Mouse (Mus musculus) c-Kit-positive CD71-negative TER-119-negative erythroid progenitor cells, embryonic 14.5 days (primary cell): Measurements from ENCODE around the gene Snx4.
"Not testable (repeated sequence)": the region's sequence is repeated elsewhere in the genome, so short reads cannot be mapped to it uniquely, and the experiment has no call there.

Experiments
- DNase-seq: peaks from one replicate; pipeline ENCODE4 v3.0.0-alpha.2; 2013; ENCODE audit warnings: low read depth

Snx4 gene

GRCm38 (mm10) chr16:33251194-33252051, at the start of gene Snx4:
TSS of gene Snx4 (plus strand) at chr16:33251442.
- DNase-seq, result peak; percentile 81

GRCm38 (mm10) chr16:33210812-33211211, 40.4 kb upstream of the Snx4 start:
- no peak for DNase-seq

- DNase-seq, result no peak
These were observed 34.8 kb upstream of the Snx4 start for GRCm38 (mm10) chr16:33216313-33217003.

- DNase-seq, result not testable (repeated sequence)
These were observed 33.6 kb upstream of the Snx4 start for GRCm38 (mm10) chr16:33217553-33218085.

GRCm38 (mm10) chr16:33222482-33222881, 28.8 kb upstream of the Snx4 start:
- DNase-seq, result no peak

GRCm38 (mm10) chr16:33224381-33224780, 26.9 kb upstream of the Snx4 start:
- no peak for DNase-seq

GRCm38 (mm10) chr16:33234128-33234527, 17.1 kb upstream of the Snx4 start:
- DNase-seq, result no peak

- no peak for DNase-seq
These were observed 15.1 kb upstream of the Snx4 start for GRCm38 (mm10) chr16:33236151-33236550.

- no peak for DNase-seq
These were observed 11.9 kb upstream of the Snx4 start for GRCm38 (mm10) chr16:33239305-33239704.

GRCm38 (mm10) chr16:33242046-33242445, 9.2 kb upstream of the Snx4 start:
- DNase-seq, result no peak

- DNase-seq, result no peak
These were observed 7.0 kb upstream of the Snx4 start for GRCm38 (mm10) chr16:33244136-33244691.

- DNase-seq, result no peak
These were observed 6.2 kb upstream of the Snx4 start for GRCm38 (mm10) chr16:33244933-33245470.

GRCm38 (mm10) chr16:33246526-33246925, 4.7 kb upstream of the Snx4 start:
- DNase-seq, result no peak

- no peak for DNase-seq
These were observed 4.2 kb upstream of the Snx4 start for GRCm38 (mm10) chr16:33247006-33247405.

- peak; percentile 16 for DNase-seq
These were observed 556 bp upstream of the Snx4 start for GRCm38 (mm10) chr16:33250651-33251120.

GRCm38 (mm10) chr16:33255601-33256000, 4.4 kb downstream of the Snx4 start:
- DNase-seq, result no peak

GRCm38 (mm10) chr16:33258530-33258929, 7.3 kb downstream of the Snx4 start:
- no peak for DNase-seq

GRCm38 (mm10) chr16:33259824-33260223, 8.6 kb downstream of the Snx4 start:
- DNase-seq, result no peak

- DNase-seq, result no peak
These were observed 9.6 kb downstream of the Snx4 start for GRCm38 (mm10) chr16:33260825-33261224.

GRCm38 (mm10) chr16:33261584-33262061, 10.4 kb downstream of the Snx4 start:
- peak; percentile 22 for DNase-seq

- no peak for DNase-seq
These were observed 10.9 kb downstream of the Snx4 start for GRCm38 (mm10) chr16:33262096-33262495.

GRCm38 (mm10) chr16:33267616-33268253, 16.5 kb downstream of the Snx4 start:
- no peak for DNase-seq
